Mouse (Mus musculus) retina, embryonic 14.5 days (tissue): Measurements from ENCODE around the gene Abcc4.

ENCODE experiments used
- DNase-seq: peaks from one replicate; pipeline ENCODE4 v3.0.0-alpha.2; 2015; ENCODE audit warnings: low spot score

Gene Abcc4

GRCm38 (mm10) chr14:118434842-118435241 is 271.2 kb downstream of the Abcc4 start:
- no peak for DNase-seq

- DNase-seq: no peak
Observed at GRCm38 (mm10) chr14:118433848-118434247, 272.2 kb downstream of the Abcc4 start.
